Mouse (Mus musculus): Measurements from ENCODE around the gene Mslnl.
"Not testable (repeated sequence)": the region's sequence is repeated elsewhere in the genome, so short reads cannot be mapped to it uniquely, and the experiment has no call there.

Mslnl gene

GRCm38 (mm10) chr17:25735745-25736144, at the start of gene Mslnl:
Gene Mslnl (plus strand): TSS chr17:25736042.
- no peak for DNase-seq

DNA sequence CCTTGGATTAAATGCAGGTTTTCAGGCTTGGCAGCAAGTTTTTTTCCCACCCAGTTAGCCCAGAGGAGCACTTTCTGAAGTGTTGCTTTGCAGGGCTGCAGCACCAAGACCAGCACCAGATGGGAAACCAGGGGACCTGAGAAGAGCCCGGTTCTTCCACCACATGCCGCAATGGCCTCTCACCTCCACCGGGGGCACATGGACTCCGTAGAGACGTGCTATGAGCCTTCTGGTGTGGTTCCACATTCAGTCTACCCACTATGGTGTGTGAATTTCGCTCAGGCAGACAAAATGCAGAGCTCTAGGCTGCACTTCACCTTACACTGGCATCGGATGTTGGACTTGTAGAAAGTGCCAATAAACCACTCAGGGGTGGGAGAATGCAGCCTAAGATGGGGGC, 49.5 kb upstream of the Mslnl start:
- peak in 1 of 2 experiments; percentile 48 for DNase-seq

DNA sequence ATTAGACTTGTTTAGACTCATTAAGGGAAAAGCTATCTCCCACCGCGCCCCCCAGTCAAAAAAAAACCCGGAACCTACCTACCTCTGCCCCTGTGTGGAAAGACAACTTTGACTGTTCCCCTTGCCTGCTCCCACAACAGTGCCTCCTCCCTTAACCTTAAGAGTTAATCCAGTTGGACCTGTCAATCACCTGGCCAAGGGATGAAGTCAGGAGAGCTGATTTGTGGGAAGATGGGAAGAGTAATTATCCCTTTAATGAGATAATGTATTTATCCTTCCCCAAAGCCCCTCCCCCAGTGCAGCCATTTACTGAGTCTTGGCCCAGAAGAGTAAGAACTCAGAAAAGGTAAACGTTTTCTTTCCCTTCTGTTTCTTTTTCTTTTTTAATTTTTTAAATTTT, 46.9 kb upstream of the Mslnl start:
- no peak for DNase-seq

DNA sequence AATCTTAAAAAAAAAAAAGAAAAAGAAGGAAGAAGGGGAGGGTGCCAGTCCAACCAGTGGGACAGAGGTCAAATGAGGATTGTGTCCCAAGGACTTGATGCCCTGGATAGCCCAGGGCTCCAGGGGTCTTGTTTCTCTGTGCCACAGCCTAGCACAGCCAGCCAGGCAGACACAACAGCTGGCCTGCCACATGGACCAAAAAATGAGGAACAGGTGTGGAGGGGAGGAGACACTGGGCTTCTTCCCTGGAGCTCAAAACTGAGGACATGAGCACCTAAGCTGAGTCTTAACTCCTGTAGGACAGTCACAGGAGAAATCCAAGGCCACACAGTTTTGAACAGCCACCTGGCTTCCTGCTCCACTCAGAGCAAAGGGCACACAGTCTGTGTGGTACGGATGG, 39.6 kb upstream of the Mslnl start:
- no peak for DNase-seq

DNA sequence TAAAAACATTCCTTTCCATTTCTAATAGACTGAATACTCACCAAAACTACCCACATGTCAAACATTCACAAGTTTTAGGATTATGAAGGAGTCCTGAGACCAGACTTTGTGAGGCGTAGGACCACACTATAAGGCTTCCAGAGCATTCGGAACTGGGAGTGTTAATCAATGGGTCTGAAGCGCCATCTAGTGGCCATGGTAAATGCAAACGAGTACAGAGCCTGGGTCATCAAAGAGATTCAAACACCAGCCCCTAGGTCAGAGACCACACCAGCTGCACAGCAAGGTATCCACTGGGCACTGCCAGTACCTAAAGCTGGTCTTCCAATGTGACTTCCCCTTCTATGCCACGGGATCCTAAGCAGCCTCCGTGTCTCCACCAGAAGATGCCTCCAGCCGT, 37.4 kb upstream of the Mslnl start:
- peak; percentile 88 to 91 for DNase-seq

DNA sequence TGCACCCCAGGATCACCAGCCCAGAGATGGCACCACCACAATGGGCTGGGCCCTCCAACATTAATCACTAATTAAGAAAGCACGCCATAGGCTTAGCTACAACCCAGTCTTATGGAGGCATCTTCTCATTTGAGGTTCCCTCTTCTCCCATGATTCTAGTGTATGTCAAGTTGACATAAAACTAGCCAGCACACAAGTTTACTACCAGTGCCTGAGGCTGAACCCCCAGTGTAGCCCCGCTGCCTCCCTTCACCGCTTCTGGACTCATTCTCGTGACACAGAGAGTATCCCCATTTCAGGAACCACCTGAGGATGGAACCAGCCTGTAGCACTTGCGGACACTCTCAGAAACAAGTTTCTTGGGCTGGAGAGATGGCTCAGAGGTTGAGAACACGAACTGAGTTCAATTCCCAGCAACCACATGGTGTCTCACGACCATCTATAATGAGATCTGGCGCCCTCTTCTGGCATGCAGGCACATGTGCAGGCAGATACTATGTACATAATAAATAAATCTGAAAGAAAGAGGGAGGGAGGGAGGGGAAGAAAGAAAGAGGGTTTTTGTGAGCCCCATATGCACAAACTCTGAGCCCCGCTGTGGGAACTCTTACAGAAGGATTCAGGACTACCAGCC, 34.9 kb upstream of the Mslnl start:
- DNase-seq: no peak

- DNase-seq: no peak
These were observed 25.8 kb upstream of the Mslnl start for GRCm38 (mm10) chr17:25709994-25710393.

DNA sequence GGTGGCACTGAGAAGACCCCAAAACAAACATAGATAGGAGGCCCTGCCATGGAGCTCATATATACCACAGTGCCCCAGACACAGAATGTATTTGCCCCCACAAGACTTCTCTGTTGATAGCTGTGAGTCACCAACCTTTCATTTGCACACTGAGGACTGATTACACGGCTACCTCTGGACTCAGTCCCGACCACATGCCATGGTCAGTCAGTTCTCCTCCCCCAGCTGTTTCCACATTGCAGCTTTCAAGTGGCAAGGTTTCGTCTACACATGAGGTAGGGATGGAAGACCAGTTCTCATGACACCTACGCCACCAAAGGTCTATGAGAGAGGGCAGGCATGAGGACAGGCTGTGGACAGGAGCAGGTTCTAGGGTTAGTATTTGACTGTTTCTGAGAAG, 24.7 kb upstream of the Mslnl start:
- no peak for DNase-seq

GRCm38 (mm10) chr17:25715627-25716026, 20.2 kb upstream of the Mslnl start:
- DNase-seq: no peak

GRCm38 (mm10) chr17:25716130-25716529, 19.7 kb upstream of the Mslnl start:
- no peak for DNase-seq

DNA sequence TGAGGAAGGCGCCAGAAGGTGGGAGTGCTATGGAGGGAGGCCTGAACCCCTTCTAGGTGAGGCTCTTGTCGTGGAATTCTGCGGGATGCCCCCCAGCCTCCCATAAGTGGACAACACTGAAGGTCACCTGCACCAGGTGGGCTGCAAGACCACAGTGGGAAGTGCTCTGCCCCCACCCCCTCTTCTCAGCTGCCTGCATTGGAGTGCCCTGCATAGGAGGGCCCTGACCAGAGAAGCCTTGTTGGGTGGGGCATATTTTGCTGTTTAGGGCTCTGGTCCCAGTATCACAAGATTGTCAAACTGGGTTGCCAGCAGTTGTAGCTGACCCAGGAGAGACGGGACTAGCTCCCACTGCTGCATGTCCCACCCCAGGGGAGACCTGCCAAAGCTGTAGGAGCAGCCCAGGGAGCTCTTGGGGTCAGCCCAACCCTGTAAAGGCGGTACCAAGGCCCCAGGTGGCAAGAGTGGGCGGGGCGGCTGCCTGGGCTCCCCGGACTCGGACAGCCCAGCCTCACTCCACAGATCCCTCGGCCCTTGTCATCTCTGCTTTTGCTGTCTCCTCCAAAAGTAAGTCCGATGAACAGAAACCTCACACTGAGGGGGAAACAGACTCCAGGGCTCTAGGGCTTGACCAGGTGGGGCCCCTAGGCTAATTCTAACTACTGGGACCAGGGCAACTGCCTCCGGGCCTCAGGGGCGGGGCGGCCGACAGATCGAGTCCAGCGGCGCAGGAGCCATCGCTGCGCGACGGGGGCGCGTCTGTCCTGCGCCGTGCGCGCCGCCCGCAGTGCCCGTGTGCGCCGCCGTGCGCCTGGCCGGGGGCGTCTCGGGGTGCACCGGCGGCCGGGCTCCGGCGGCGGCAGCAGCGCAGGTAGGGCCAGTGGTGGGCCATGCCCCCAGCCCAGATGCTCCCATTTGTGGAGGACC, 18.9 kb upstream of the Mslnl start, which contains the start of gene Gng13:
Gene Gng13 (plus strand): TSS at position 461 of the 927 bp plus-strand sequence.
- no peak for DNase-seq

DNA sequence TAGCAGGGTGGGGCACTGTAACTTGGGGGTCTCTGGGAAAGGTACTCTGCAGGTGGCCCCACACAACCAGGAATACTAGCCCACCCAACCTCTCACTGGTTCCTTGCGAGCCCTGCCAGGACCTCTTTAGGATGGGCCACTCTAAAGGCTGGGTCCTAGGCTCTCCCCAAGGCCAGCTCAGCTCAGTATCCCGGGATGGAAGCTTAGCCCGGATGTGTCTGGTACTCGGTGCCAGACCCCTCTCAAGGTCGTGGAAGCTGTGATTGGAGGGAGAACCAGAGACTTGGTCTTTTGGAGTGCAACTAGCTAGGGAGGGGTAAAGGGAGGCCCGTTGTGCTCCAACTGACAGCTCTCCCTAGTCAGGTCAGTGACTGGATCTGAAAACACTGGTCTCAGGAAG, 18.2 kb upstream of the Mslnl start:
- no peak for DNase-seq

- DNase-seq: no peak
These were observed 14.4 kb upstream of the Mslnl start for GRCm38 (mm10) chr17:25721476-25721875.

DNA sequence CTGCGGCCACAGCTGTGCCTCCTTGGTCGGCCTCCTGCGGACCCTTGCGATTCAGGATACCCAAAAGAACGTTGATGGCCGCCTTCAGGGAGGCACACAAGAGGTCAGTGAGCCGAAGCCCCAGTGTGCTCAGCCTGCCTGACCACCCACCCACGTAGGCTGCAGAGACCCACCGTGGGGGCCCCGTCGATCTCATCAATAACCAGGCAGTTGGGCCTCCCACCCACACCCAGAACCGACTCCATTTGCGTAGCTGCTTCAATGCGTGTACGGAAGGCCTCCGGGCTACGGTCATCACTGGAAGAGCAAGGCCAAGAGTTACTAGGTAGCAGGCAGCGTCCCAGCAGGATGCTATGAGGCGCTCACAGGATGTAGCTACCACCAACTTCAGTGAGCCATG, 12.4 kb upstream of the Mslnl start:
- no peak for DNase-seq

DNA sequence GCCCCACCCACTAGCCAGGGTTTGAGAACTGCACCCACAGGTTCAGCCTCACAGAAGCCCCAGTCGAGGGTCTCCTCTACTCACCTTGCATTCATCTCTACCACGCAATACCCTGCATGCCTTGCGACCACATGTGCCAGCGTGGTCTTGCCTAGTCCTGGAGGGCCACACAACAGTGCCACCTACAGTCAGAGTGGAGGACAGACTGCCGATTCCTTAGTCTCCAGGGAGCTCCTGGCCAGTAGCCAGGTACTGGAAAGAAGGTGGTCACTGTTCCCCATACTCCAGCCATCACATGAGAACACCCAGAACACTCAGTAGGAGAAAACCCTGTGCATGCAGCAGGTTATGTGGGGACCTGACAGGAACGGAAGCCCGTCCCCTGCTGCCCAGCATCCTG, 11.9 kb upstream of the Mslnl start:
- peak in 1 of 2 experiments; percentile 43 for DNase-seq

- no peak for DNase-seq
These were observed 10.6 kb upstream of the Mslnl start for GRCm38 (mm10) chr17:25725264-25725663.

DNA sequence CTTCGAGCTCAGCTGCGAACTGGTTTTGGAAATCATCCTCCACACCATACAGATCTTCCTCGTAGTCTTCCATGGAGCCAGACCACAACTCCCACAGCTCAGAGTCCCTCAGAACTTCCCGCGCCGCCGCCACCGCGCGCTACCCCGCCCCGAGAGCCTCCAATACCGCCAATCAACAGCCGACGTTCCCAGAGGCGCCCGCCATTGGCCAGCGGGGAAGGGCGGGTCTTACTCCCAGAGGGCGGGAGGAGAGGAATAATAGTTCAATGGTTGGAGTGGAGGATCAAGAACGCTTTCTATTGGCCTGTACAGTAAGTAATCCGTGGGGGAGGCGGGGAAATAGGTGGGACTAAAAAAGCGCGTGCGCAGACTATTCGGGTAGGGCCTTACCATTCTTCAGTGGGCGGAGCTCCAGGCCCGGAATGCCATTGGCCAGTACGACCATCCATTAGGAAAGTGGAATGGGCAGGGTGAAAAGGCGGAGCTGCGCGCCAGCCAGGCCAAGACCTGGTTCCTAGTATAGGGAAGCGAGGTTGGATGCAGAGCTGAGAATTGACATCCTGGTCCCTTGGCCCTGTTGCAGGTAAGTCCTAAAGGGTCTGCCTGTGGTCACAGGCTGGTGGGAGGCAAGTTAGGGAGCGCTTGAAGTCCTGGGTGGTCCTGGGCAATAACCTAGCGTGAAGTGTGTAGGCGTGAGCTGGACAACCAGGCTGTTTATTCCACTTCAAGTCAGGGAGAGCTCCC, 8.4 kb upstream of the Mslnl start, which contains the start of the genes Chtf18 and Rpusd1:
Gene Chtf18 (minus strand): TSS at position 155 of the 744 bp plus-strand sequence.
Gene Rpusd1 (plus strand): TSS at position 406 of the 744 bp plus-strand sequence.
- DNase-seq: peak; percentile 99 to 100

GRCm38 (mm10) chr17:25728009-25728270, 7.9 kb upstream of the Mslnl start:
- DNase-seq: peak in 1 of 2 experiments; percentile 69

GRCm38 (mm10) chr17:25732082-25732481, 3.8 kb upstream of the Mslnl start:
- DNase-seq: peak; percentile 90 to 96

DNA sequence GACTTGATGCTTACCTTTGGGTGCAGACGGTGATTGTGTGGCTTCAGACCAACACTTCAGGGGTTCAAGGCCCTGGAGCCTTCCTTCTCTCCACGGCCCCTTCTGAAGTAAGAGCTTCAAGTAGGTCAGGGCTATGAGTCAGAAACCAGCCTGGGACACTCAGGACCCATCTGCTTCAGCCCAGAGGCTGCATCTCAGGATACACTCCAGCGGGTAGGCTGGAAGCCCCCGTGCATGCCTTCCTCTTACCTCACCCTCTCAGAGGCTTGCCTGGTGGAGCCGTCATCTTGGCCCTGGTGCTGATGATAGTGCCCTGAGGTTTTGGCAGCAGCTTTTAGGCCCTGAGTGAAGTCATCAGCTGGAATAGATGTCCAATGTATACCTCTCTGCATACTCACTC, 596 bp upstream of the Mslnl start:
- no peak for DNase-seq

DNA sequence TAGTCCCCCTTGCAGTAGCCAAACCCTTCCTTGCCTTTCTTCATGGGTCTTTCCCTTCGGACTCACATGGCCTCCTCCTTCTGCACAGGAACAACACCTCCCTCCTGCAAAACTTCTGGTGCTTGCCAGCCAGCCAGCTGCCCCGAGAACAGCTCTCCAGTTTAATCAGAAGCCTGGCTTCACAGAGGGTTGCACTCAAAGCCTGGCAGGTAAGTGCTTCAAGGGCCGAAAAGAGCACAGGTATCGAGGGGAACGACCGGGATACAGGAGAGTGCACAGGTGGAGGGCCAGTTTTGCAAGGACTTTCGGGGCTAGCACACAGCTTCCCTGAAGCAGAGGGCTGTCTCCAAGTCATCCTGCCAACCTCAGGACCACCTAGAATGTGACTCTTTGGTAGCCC, 3.0 kb downstream of the Mslnl start:
- DNase-seq: no peak

GRCm38 (mm10) chr17:25741471-25741870, 5.6 kb downstream of the Mslnl start:
- DNase-seq: not testable (repeated sequence)

GRCm38 (mm10) chr17:25743831-25744230, 8.0 kb downstream of the Mslnl start:
- DNase-seq: peak in 1 of 2 experiments; percentile 32

Data from cerebellum, postnatal 14 days (tissue).